Mouse (Mus musculus): Measurements from ENCODE around the gene Krtap9-3. TPM values are rescaled to one million over a fixed set of nuclear protein-coding genes. Genes with fewer than 3 reads are reported as not detected.
"Not testable (repeated sequence)": the region's sequence is repeated elsewhere in the genome, so short reads cannot be mapped to it uniquely, and the experiment has no call there.

Gene Krtap9-3
- polyA plus RNA-seq (2015; fragmentation: Nextera tagmentation; extraction: Ambion mirVana) = not detected in 2 replicates

- ATAC-seq (ENCODE audit: insufficient read depth, low FRiP score, low read depth) = not testable (repeated sequence)
Observed at GRCm38 (mm10) chr11:99597742-99598141, at the start of gene Krtap9-3. Gene Krtap9-3, minus strand, starts transcription at chr11:99598105.

GRCm38 (mm10) chr11:99646444-99646843 is 48.5 kb upstream of the Krtap9-3 start:
- Histone ChIP-seq H3K27me3 (replicated peaks) (no peaks in the 10 kb centered on the region), H3K27ac (no peak overlapping the region), H3K4me2 (no peak overlapping the region), H3K4me1 (no peaks in the 10 kb centered on the region), H3K36me3 (no peaks in the 10 kb centered on the region), H3K4me3 (replicated peaks) (no peak overlapping the region), H3K9ac (no peak overlapping the region), H3K9me3 (no peaks in the 10 kb centered on the region)
- no peak for ATAC-seq (ENCODE audit: insufficient read depth, low FRiP score, low read depth)
- WGBS = 84% methylated on average over 15 of the region's 15 CpGs

More at GRCm38 (mm10) chr11:99597742-99598141, at the start of gene Krtap9-3:
- not testable (repeated sequence) for H3K9ac ChIP-seq; H3K4me2 ChIP-seq; H3K27ac ChIP-seq; H3K9me3 ChIP-seq; H3K4me3 ChIP-seq (replicated peaks); H3K27me3 ChIP-seq (replicated peaks); H3K36me3 ChIP-seq; H3K4me1 ChIP-seq
- WGBS = 72% methylated on average over 6 of the region's 6 CpGs

GRCm38 (mm10) chr11:99644351-99644750 is 46.4 kb upstream of the Krtap9-3 start:
- no peaks in the 10 kb centered on the region for H3K4me1 ChIP-seq
- no peak overlapping the region for H3K4me2 ChIP-seq
- no peaks in the 10 kb centered on the region for H3K9me3 ChIP-seq
- no peak overlapping the region for H3K4me3 ChIP-seq (replicated peaks)
- no peak for ATAC-seq (ENCODE audit: insufficient read depth, low FRiP score, low read depth)
- WGBS = 74% methylated on average over 3 of the region's 3 CpGs
- H3K27ac ChIP-seq = no peak overlapping the region
- H3K36me3 ChIP-seq = no peaks in the 10 kb centered on the region
- H3K9ac ChIP-seq = no peak overlapping the region
- no peaks in the 10 kb centered on the region for H3K27me3 ChIP-seq (replicated peaks)

GRCm38 (mm10) chr11:99643635-99644139 is 45.8 kb upstream of the Krtap9-3 start, which contains the start of gene Krtap4-7:
Gene Krtap4-7, minus strand, starts transcription at chr11:99644089.
- H3K27me3 ChIP-seq (replicated peaks); H3K4me1 ChIP-seq; H3K4me2 ChIP-seq; ATAC-seq (ENCODE audit: insufficient read depth, low FRiP score, low read depth); H3K4me3 ChIP-seq (replicated peaks); H3K27ac ChIP-seq; H3K36me3 ChIP-seq; H3K9ac ChIP-seq; H3K9me3 ChIP-seq: not testable (repeated sequence)
- 81% methylated on average over 9 of the region's 9 CpGs for WGBS

GRCm38 (mm10) chr11:99640926-99641325 is 43.0 kb upstream of the Krtap9-3 start:
- WGBS = 32% methylated on average over 1 of the region's 1 CpGs
- Histone ChIP-seq H3K27ac (no peak overlapping the region), H3K9ac (no peak overlapping the region), H3K27me3 (replicated peaks) (no peaks in the 10 kb centered on the region), H3K4me2 (no peak overlapping the region), H3K4me1 (no peaks in the 10 kb centered on the region), H3K9me3 (no peaks in the 10 kb centered on the region), H3K4me3 (replicated peaks) (no peak overlapping the region), H3K36me3 (no peaks in the 10 kb centered on the region)
- ATAC-seq (ENCODE audit: insufficient read depth, low FRiP score, low read depth) = no peak

- H3K4me2 ChIP-seq = no peak overlapping the region
- ATAC-seq (ENCODE audit: insufficient read depth, low FRiP score, low read depth) = no peak
- no peaks in the 10 kb centered on the region for H3K4me1 ChIP-seq
- no peaks in the 10 kb centered on the region for H3K27me3 ChIP-seq (replicated peaks)
- no peak overlapping the region for H3K4me3 ChIP-seq (replicated peaks)
- H3K27ac ChIP-seq = no peak overlapping the region
- H3K9ac ChIP-seq = no peak overlapping the region
- no peaks in the 10 kb centered on the region for H3K36me3 ChIP-seq
- 74% methylated on average over 1 of the region's 1 CpGs for WGBS
- H3K9me3 ChIP-seq = no peaks in the 10 kb centered on the region
Observed at GRCm38 (mm10) chr11:99637086-99637485, 39.2 kb upstream of the Krtap9-3 start.

GRCm38 (mm10) chr11:99634653-99635134 is 36.8 kb upstream of the Krtap9-3 start, which contains the start of gene Krtap4-2:
Gene Krtap4-2, minus strand, starts transcription at chr11:99635084.
- 30% methylated on average over 8 of the region's 8 CpGs for WGBS
- H3K9me3 ChIP-seq = no peaks in the 10 kb centered on the region

GRCm38 (mm10) chr11:99633293-99633692 is 35.4 kb upstream of the Krtap9-3 start:
- no peak for ATAC-seq (ENCODE audit: insufficient read depth, low FRiP score, low read depth)

More at GRCm38 (mm10) chr11:99634653-99635134, 36.8 kb upstream of the Krtap9-3 start, which contains the start of gene Krtap4-2:
- Histone ChIP-seq H3K4me3 (replicated peaks) (no peak within 1 kb of the TSS), H3K27me3 (replicated peaks) (no peaks in the 10 kb centered on the region), H3K27ac (no peak within 1 kb of the TSS), H3K4me2 (no peak within 1 kb of the TSS), H3K36me3 (no peaks in the 10 kb centered on the region), H3K9ac (no peak within 1 kb of the TSS), H3K4me1 (0 out of 2 replicates have a peak, but pooled peaks cover 3% of the 10 kb centered on the region)
- no peak for ATAC-seq (ENCODE audit: insufficient read depth, low FRiP score, low read depth)

GRCm38 (mm10) chr11:99630890-99631289 is 33.0 kb upstream of the Krtap9-3 start:
- H3K4me2 ChIP-seq = no peak overlapping the region

More at GRCm38 (mm10) chr11:99633293-99633692, 35.4 kb upstream of the Krtap9-3 start:
- Histone ChIP-seq H3K27me3 (replicated peaks) (no peaks in the 10 kb centered on the region), H3K27ac (no peak overlapping the region), H3K4me1 (0 out of 2 replicates have a peak, but pooled peaks cover 3% of the 10 kb centered on the region), H3K4me3 (replicated peaks) (no peak overlapping the region), H3K9ac (no peak overlapping the region), H3K4me2 (no peak overlapping the region), H3K36me3 (no peaks in the 10 kb centered on the region), H3K9me3 (no peaks in the 10 kb centered on the region)
- WGBS = 62% methylated on average over 2 of the region's 2 CpGs

GRCm38 (mm10) chr11:99628138-99628537 is 30.2 kb upstream of the Krtap9-3 start, which contains the start of gene Krtap4-1:
Gene Krtap4-1, minus strand, starts transcription at chr11:99628238.
- H3K36me3 ChIP-seq = no peaks in the 10 kb centered on the region
- no peak for ATAC-seq (ENCODE audit: insufficient read depth, low FRiP score, low read depth)
- no peak within 1 kb of the TSS for H3K9ac ChIP-seq
- no peak within 1 kb of the TSS for H3K4me2 ChIP-seq
- H3K4me3 ChIP-seq (replicated peaks) = no peak within 1 kb of the TSS
- no peaks in the 10 kb centered on the region for H3K27me3 ChIP-seq (replicated peaks)
- H3K4me1 ChIP-seq = 0 out of 2 replicates have a peak, but pooled peaks cover 3% of the 10 kb centered on the region
- no peak within 1 kb of the TSS for H3K27ac ChIP-seq
- WGBS = 78% methylated on average over 4 of the region's 4 CpGs
- no peaks in the 10 kb centered on the region for H3K9me3 ChIP-seq

More at GRCm38 (mm10) chr11:99630890-99631289, 33.0 kb upstream of the Krtap9-3 start:
- H3K4me3 ChIP-seq (replicated peaks) = no peak overlapping the region
- WGBS = 48% methylated on average over 3 of the region's 3 CpGs
- no peak for ATAC-seq (ENCODE audit: insufficient read depth, low FRiP score, low read depth)
- H3K9me3 ChIP-seq = no peaks in the 10 kb centered on the region
- H3K27me3 ChIP-seq (replicated peaks) = no peaks in the 10 kb centered on the region
- H3K9ac ChIP-seq = no peak overlapping the region
- H3K27ac ChIP-seq = no peak overlapping the region
- 0 out of 2 replicates have a peak, but pooled peaks cover 3% of the 10 kb centered on the region for H3K4me1 ChIP-seq
- no peaks in the 10 kb centered on the region for H3K36me3 ChIP-seq

GRCm38 (mm10) chr11:99620335-99620734 is 22.4 kb upstream of the Krtap9-3 start, which contains the start of gene Gm11562:
Gene Gm11562, minus strand, starts transcription at chr11:99620435.
- Histone ChIP-seq H3K4me2 (no peak within 1 kb of the TSS), H3K4me1 (no peaks in the 10 kb centered on the region), H3K36me3 (no peaks in the 10 kb centered on the region), H3K9me3 (no peaks in the 10 kb centered on the region), H3K27me3 (replicated peaks) (no peaks in the 10 kb centered on the region), H3K4me3 (replicated peaks) (no peak within 1 kb of the TSS), H3K9ac (no peak within 1 kb of the TSS), H3K27ac (no peak within 1 kb of the TSS)
- WGBS = 73% methylated on average over 2 of the region's 2 CpGs
- ATAC-seq (ENCODE audit: insufficient read depth, low FRiP score, low read depth) = no peak

GRCm38 (mm10) chr11:99614796-99615363 is 17.0 kb upstream of the Krtap9-3 start, which contains the start of gene Krtap2-4:
Gene Krtap2-4, minus strand, starts transcription at chr11:99614846.
- Histone ChIP-seq H3K4me3 (replicated peaks) (no peak within 1 kb of the TSS), H3K4me2 (no peak within 1 kb of the TSS), H3K9ac (no peak within 1 kb of the TSS), H3K4me1 (no peaks in the 10 kb centered on the region), H3K27ac (no peak within 1 kb of the TSS), H3K27me3 (replicated peaks) (no peaks in the 10 kb centered on the region), H3K36me3 (no peaks in the 10 kb centered on the region), H3K9me3 (no peaks in the 10 kb centered on the region)
- no peak for ATAC-seq (ENCODE audit: insufficient read depth, low FRiP score, low read depth)
- whole genome bisulfite sequencing = 67% methylated on average over 3 of the region's 3 CpGs
